Mouse (Mus musculus): Measurements from ENCODE around the gene Dach1. TPM values are rescaled to one million over a fixed set of nuclear protein-coding genes. Genes with fewer than 3 reads are reported as not detected.
A peak's percentile ranks its signal among the peaks of the same experiment; 100 is the strongest.

Dach1 gene
- total RNA-seq, 2 experiments from 2014 or later, result 5.8 to 6.8 TPM

DNA sequence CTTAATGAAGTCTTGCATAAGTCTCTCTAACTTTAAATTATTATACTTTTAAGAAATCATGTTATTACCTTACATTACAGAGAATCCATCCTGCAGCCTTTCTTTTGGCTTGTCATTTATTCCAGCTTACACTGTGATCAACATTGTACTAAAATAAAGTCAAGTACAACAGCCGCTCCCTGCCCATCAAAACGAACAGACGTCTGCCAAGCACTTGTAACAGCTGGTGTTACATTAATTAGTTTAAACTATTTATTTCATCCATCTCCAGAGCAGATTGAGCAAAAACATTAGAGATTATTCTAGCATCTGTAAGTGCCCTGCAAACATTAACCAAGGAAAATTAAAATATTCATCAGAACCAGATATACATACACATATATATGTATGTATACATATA lies 311.2 kb downstream of the Dach1 start:
- peak; percentile 2 to 24 for DNase-seq (ENCODE audit: low spot score in 2 of 2)

DNA sequence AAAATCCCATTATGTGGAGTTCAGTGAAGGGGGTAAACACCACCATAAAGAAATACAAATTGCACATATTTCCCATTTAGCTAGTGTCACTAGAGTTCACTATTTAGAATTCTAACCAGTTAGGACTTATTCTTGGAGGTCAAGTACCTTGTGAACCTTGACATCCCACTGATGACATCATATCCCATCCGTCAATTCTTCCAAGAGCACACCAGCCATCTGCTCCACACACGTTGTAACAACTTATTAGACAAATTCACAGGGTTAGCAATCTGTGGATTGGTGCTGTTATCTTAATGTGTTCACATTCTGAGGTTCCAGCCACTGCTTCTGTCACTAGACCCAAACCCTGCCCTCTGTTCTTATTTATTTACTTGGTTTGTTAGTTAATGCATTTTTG lies 312.3 kb downstream of the Dach1 start:
- DNase-seq (ENCODE audit: low spot score in 2 of 2), result no peak

DNA sequence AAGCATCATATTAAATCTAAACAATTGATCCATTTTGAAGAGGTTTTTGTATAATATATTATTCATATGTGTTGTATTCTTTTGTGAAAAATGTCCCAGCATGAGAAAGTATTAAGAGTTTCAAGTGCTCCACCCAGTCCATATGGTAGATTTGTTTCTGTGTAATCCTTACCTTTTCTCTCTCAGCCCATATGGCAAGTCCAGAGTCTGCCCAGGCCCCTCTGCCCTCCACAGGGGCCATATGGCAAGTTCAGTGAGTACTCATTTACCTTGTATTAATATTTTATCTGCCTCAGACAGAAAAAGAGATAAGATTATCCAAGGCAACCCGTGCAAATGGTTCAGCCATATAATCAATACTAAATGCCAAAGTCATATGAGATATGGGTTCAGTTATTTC lies 314.2 kb downstream of the Dach1 start:
- DNase-seq (ENCODE audit: low spot score in 2 of 2), result no peak

DNA sequence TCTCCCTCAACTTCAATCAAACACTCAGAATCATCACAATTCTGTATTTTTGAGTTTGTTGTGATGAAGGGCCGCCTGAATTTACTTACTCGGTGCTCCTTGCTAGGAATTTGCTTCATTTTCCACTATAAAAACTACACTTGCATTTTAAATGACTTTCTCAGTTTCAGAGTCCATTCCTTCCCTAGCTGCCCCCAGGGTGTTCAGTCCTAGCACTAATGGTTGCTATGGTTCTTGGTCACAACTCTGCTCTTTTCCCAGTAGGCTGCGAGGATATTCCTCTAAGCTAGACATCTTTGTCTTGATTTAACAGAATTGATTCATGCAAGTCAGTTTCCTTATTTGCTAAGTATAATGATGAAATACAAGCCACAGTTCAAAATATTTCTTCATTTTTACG lies 319.1 kb downstream of the Dach1 start:
- DNase-seq (ENCODE audit: low spot score in 2 of 2), result no peak

DNA sequence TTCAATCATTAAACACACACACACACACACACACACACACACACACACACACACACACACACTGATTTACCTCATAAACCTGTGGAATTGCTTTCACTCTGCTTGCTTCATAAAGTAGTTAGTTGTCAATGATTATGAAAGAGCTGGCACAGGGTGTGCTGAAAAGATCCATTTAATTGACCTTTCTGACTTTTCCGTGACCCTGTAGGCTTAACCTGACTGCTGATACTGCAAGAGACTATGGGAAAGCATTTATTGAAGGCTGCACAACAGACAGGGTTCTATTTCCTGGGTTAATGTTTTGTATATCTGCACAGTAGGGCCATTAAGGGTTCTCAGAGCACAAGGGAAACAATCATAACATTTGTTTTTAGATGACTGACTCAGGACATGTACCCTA lies 321.9 kb downstream of the Dach1 start:
- DNase-seq (ENCODE audit: low spot score in 2 of 2), result no peak

DNA sequence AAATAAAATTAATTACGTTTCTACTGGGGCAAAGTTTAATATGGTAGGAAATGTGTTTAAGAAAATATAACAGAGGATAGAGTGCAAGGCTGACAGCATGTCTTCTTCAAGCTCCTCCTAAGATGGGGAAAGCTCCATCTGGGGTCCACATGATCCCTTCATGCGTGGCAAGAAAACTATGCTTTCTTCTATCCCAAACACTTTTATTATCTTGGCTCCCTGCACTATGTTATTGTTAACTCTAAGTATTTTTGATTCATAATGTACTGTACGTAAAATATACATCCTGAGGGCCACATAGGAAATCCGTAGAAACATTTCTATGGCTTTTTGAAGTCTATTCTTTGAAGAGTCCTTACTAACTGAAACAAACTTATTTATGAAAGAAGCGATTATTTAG lies 330.3 kb downstream of the Dach1 start:
- DNase-seq (ENCODE audit: low spot score in 2 of 2), result no peak

DNA sequence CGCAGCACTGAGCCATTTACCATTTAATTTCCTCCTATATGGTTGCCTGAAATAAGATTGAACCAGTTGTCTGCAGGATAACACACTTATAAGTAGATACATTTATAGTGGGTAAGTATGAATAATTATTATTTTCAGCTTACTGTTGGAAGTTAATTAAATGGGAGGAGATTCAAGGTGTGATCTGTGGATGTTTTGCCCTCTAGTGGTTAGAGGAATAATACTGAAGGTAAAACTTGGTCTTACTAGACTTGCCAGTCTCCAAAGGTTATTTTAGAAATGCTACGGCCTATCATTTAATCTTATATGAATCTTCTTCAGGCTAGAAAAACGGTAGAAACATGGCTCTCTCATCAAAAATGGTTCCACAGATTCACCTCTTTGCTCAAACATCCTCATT lies 339.7 kb downstream of the Dach1 start:
- no peak for DNase-seq (ENCODE audit: low spot score in 2 of 2)

DNA sequence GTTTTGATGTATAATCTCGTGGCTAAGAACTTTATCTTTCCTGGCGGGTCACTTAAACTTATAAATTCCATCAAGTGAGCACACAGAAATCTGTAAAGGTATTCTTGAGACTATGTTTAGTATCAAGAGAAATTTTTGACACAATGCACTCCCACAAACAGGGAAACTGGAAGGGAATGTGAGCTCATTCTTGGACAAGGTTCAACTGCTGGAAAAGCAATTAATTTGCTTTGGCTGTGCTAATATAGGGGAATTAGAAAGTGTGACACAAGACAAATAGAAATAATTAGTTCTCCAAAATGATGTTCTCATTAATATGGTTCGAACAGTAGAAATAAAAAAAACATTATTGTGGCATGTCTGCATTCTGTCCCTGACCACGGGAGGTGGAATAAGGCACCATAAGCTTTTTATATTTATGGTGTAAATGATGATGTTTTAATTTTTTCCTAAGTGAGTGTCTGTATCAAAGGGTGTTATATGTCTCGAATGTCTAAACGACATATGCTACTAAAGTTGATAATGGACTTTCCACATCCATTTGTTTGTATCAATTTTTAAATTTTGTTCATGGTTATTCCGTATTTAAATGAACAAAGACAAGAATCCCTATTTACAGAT lies 354.9 kb downstream of the Dach1 start:
- DNase-seq (ENCODE audit: low spot score in 2 of 2), result peak in 1 of 2 experiments; percentile 27

DNA sequence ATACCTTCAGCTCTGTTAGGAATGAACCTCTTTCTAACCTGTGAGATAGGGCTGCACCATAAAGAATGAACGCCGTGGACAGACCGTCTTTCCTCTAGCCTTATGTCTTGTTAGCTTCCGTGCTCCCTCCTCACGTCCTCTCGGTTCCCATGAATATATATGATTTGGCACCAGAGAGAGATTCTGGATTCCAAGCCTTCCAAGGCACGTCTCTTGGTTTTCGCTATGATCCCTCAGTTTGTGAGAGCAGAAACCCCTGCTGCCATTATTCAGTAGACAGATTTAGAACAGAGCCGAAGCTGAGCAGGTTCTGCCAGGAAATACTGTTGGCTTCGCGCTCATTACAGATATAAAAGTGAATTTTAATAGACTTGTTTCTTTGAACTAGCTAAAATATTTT lies 356.0 kb downstream of the Dach1 start:
- peak in 1 of 2 experiments; percentile 2 for DNase-seq (ENCODE audit: low spot score in 2 of 2)

DNA sequence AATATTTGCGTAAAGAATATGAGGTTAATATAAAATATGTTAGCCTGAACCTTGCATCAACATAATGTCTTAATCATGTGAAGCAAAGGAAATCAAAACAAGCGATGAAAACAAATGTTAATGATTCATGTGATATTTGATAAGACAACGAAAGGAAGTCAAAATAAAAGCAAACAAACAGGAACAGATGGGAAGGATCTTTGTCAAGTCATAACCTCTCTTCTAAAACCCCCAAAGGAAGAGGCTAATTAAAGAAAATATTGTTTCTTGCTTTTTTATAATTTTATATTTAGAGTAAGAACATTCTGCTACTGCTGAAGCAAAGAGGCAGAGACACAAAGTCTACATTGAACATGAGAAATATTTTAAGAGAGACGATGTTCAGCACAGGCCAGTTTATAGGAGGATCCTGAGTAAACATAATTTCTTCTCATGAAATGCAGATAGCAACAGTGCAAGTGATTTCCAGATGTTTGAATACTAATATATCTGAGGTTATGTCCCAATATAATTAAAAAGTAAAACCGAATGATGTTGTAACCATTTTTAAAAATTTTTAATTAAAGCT lies 374.1 kb downstream of the Dach1 start:
- no peak for DNase-seq (ENCODE audit: low spot score in 2 of 2)

DNA sequence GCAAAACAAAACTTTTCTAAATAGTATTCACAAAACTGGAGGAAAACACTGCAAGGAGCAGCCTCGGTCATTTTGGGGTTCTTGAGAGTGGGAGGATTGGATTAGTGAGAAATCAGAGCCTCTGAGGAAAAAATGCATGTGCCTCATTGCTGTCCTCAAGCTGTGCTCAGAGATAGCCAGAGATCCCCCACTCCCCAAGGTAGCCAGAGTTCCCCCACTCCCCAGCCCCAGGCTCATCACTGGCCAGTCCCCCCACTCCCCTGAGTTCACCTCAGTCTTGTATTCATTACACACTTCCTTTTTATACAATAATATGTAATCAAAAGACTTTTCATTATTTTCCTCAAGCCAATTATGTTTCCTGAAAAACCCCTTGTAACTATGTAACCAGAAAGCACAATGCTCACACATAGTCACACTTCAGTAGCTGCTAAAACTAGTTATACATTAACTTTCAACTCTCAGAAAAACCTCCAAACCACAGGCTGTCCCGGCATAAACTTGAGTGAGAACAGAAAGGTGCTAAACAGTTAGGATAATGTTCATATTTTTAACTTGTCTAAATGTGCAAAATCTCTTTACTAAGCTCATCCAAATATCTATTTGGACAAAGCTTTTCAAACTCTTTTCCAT lies 395.3 kb downstream of the Dach1 start:
- DNase-seq (ENCODE audit: low spot score in 2 of 2), result no peak

DNA sequence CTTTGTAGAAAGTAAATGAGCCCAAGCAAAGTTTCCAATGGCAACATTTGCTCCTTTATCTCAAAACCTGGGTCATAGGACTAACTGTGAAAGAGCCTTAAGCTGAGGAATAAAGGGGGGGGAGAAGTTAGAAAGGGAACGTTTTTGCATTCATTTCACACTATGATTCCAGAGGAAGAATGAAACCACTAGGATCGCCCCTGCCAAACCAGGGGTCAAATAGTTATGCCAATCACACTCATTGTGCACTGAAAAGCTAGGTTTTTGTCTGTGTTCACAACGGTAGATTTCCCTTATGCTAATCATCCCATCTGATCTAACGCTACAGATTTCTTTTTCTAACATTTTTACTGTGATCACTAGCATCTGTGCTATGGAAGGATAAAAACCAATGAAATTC lies 415.2 kb downstream of the Dach1 start:
- no peak for DNase-seq (ENCODE audit: low spot score in 2 of 2)

DNA sequence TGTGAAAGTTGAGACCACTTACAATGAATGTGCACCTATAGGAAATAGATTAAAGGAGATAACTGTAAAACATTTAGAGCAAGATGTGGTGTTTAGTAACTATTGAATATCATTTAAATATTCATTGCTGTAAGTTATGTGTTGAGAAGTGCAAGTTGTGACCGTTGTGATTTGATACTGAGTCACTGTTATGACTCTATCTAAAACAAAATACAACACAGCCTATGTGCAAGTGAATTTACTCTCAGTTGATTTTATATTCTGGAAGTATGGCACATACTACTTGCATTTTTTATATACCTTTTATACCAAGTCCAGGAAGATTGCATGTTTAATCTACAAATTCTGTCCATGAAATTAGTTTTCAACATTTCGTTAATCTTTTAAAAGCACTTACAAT lies 415.6 kb downstream of the Dach1 start:
- no peak for DNase-seq (ENCODE audit: low spot score in 2 of 2)

DNA sequence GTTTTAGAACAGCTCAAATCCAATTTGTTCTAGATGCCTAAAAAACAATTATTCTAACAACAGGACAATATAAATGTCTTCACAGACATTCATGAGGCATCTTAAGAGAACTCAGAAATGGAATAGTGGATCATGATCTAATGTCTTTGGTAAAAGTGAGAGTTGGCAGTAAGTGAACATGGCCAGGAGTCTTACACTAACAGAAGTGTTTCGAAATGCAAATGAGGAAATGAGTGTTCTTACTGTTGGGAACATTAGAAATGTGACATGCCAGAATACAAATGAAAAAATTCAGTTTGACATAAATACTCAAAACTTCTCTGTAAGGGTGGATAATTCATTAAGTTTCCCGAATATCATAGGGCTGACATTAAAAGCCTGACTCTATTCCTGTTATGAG lies 426.3 kb downstream of the Dach1 start:
- DNase-seq (ENCODE audit: low spot score in 2 of 2), result no peak

DNA sequence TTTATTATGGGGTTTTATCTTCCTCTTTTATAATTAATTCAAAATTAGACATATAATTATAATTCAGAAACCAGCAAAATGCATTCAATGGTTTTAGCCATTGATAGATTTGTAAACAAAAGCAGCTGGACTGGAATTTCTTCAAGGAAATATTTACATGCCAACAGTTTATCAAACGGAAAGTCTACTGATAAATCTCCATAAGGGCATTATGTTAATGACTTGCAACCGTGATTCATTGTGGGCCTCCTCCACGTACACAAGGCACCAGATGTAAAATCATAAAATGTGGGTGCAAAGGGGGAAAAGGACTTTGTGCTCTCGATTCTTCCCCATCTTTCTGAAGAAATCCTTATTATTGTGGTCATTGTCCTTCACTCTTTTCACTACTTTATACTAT lies 426.8 kb downstream of the Dach1 start:
- DNase-seq (ENCODE audit: low spot score in 2 of 2), result no peak
